8 mouse cellular contexts compared by ENCODE assay signal in genomic region chr1:134494428-134495215, GRCm38 (mm10). TPM values are rescaled to one million over a fixed set of nuclear protein-coding genes. Genes with fewer than 3 reads are reported as not detected.
A peak's percentile ranks its signal among the peaks of the same experiment; 100 is the strongest.
DNase-seq lines count a peak whose midpoint lies in the region; ATAC-seq and TF ChIP-seq lines count a peak whose summit lies in the region.

TSS of gene Rabif (plus strand) at chr1:134494648.

- H3K27me3 ChIP-seq in CH12.LX (replicated peaks), result no peaks in the 10 kb centered on the region
- H3K27me3 ChIP-seq in forebrain, embryonic 12.5 days, result no peaks in the 10 kb centered on the region
- no peaks in the 10 kb centered on the region for H3K27me3 ChIP-seq in heart, postnatal 0 days (ENCODE audit: control insufficient read depth, insufficient read depth, low read length)
- no peaks in the 10 kb centered on the region for H3K27me3 ChIP-seq in liver, embryonic 16.5 days (ENCODE audit: control insufficient read depth, insufficient read depth, low read depth, low read length)
- no peaks in the 10 kb centered on the region for H3K27me3 ChIP-seq in neural tube, embryonic 13.5 days
- no peaks in the 10 kb centered on the region for H3K27me3 ChIP-seq in testis, adult 2 months (ENCODE audit: control insufficient read depth, insufficient read depth, low read length)

- peaks cover 13% of the 10 kb centered on the region for H3K79me2 ChIP-seq in CH12.LX (replicated peaks; ENCODE audit: control insufficient read depth, extremely low read depth, insufficient read depth, poor library complexity, severe bottlenecking)

- H3K36me3 ChIP-seq in CH12.LX (replicated peaks in 1 of 2; ENCODE audit: control insufficient read depth in 1 of 2, insufficient read depth in 1 of 2, low read length in 1 of 2), result peaks cover 5 to 47% of the 10 kb centered on the region in 2 experiments
- peaks cover 20% of the 10 kb centered on the region for H3K36me3 ChIP-seq in forebrain, embryonic 12.5 days (replicated peaks)
- H3K36me3 ChIP-seq in heart, postnatal 0 days (replicated peaks; ENCODE audit: control insufficient read depth, insufficient read depth, low read length), result peaks cover 26% of the 10 kb centered on the region
- peaks cover 4% of the 10 kb centered on the region for H3K36me3 ChIP-seq in liver, embryonic 16.5 days (ENCODE audit: control insufficient read depth, insufficient read depth)
- peaks cover 23% of the 10 kb centered on the region for H3K36me3 ChIP-seq in neural tube, embryonic 13.5 days
- H3K36me3 ChIP-seq in testis, adult 2 months (ENCODE audit: control insufficient read depth, insufficient read depth, low read length), result no peaks in the 10 kb centered on the region

- DNase-seq in CH12.LX (ENCODE audit: extremely low read depth), result peak; percentile 98
- peak; percentile 94 for DNase-seq in c-Kit-positive CD71-positive TER-119-negative erythroid progenitor cells, embryonic 14.5 days (ENCODE audit: low read depth)
- DNase-seq in heart, postnatal 0 days (ENCODE audit: low spot score), result peak; percentile 97
- peak; percentile 99 to 100 for DNase-seq in kidney, postnatal 4 days

- H3K4me1 ChIP-seq in CH12.LX (ENCODE audit: control insufficient read depth in 1 of 2, insufficient read depth in 2 of 2), result peaks cover 4 to 21% of the 10 kb centered on the region in 2 experiments
- H3K4me1 ChIP-seq in forebrain, embryonic 12.5 days, result peaks cover 17% of the 10 kb centered on the region
- H3K4me1 ChIP-seq in heart, postnatal 0 days (ENCODE audit: control insufficient read depth, insufficient read depth), result peaks cover 11% of the 10 kb centered on the region; the same call in 1 of the 2 replicates
- H3K4me1 ChIP-seq in liver, embryonic 16.5 days (ENCODE audit: control insufficient read depth, low read depth, low read length), result peaks cover 31% of the 10 kb centered on the region
- H3K4me1 ChIP-seq in neural tube, embryonic 13.5 days (replicated peaks), result peaks cover 20% of the 10 kb centered on the region
- no peaks in the 10 kb centered on the region for H3K4me1 ChIP-seq in testis, adult 2 months (ENCODE audit: control insufficient read depth, insufficient read depth, low read length)

- H3K4me3 ChIP-seq in CH12.LX (replicated peaks in 1 of 3; ENCODE audit: low read depth in 2 of 3, low read length in 2 of 3, poor library complexity in 1 of 3), result peak within 1 kb of the TSS; percentile 67 to 81 (median 73)
- H3K4me3 ChIP-seq in forebrain, embryonic 12.5 days (replicated peaks), result peak within 1 kb of the TSS; percentile 70
- H3K4me3 ChIP-seq in heart, postnatal 0 days (ENCODE audit: low read depth, low read length), result peak within 1 kb of the TSS; percentile 96
- peak within 1 kb of the TSS; percentile 92 for H3K4me3 ChIP-seq in liver, embryonic 16.5 days (ENCODE audit: low read depth, low read length)
- peak within 1 kb of the TSS; percentile 78 for H3K4me3 ChIP-seq in neural tube, embryonic 13.5 days
- H3K4me3 ChIP-seq in testis, adult 2 months (ENCODE audit: control insufficient read depth, low read depth, low read length), result peak within 1 kb of the TSS; percentile 98

- peak within 1 kb of the TSS; percentile 95 for H3K4me2 ChIP-seq in CH12.LX (ENCODE audit: insufficient read depth, low read depth, poor library complexity, severe bottlenecking)
- H3K4me2 ChIP-seq in forebrain, embryonic 12.5 days, result peak within 1 kb of the TSS; percentile 80
- peak within 1 kb of the TSS; percentile 89 for H3K4me2 ChIP-seq in heart, postnatal 0 days (ENCODE audit: low read depth, low read length)
- H3K4me2 ChIP-seq in liver, embryonic 16.5 days (ENCODE audit: low read depth, low read length), result peak within 1 kb of the TSS; percentile 92
- H3K4me2 ChIP-seq in neural tube, embryonic 13.5 days, result peak within 1 kb of the TSS; percentile 68

- peak within 1 kb of the TSS; percentile 84 for H3K9ac ChIP-seq in CH12.LX (ENCODE audit: insufficient read depth, low read depth)
- peak within 1 kb of the TSS; percentile 69 for H3K9ac ChIP-seq in forebrain, embryonic 12.5 days
- peak within 1 kb of the TSS; percentile 77 for H3K9ac ChIP-seq in heart, postnatal 0 days (replicated peaks; ENCODE audit: low read depth, low read length)
- peak within 1 kb of the TSS; percentile 85 for H3K9ac ChIP-seq in liver, embryonic 16.5 days (ENCODE audit: low read depth, low read length)
- peak within 1 kb of the TSS; percentile 79 for H3K9ac ChIP-seq in neural tube, embryonic 13.5 days

- TF ChIP-seq EP300 in CH12.LX (IDR thresholded peaks at IDR 0.05; ENCODE audit: low read length), result no peak
- TF ChIP-seq EP300 in heart, postnatal 0 days (IDR thresholded peaks at IDR 0.05; ENCODE audit: low read depth), result 0 out of 2 replicates have a peak, but pooled peaks have one; percentile 42

- dilution Hi-C loops in CH12.LX (cut with MboI; ENCODE audit: extremely low pct_ligation_motif_present, extremely low pct_unique_long_range_greater_than_20kb, low sequenced_read_pairs), result no loop called here

- peak within 1 kb of the TSS; percentile 73 for H3K27ac ChIP-seq in CH12.LX (ENCODE audit: insufficient read depth, low read depth)
- peak within 1 kb of the TSS; percentile 94 for H3K27ac ChIP-seq in forebrain, embryonic 12.5 days
- peak within 1 kb of the TSS; percentile 91 for H3K27ac ChIP-seq in heart, postnatal 0 days (ENCODE audit: low read depth)
- H3K27ac ChIP-seq in liver, embryonic 16.5 days (ENCODE audit: low read length), result peak within 1 kb of the TSS; percentile 97
- H3K27ac ChIP-seq in neural tube, embryonic 13.5 days (replicated peaks), result peak within 1 kb of the TSS; percentile 95
- H3K27ac ChIP-seq in testis, adult 2 months (ENCODE audit: control insufficient read depth, insufficient read depth, low read depth, low read length), result peak within 1 kb of the TSS; percentile 96

- peak; percentile 99 for ATAC-seq in forebrain, embryonic 12.5 days (ENCODE audit: low FRiP score)
- peak; percentile 99 for ATAC-seq in heart, postnatal 0 days (ENCODE audit: insufficient read depth, low read depth)
- peak; percentile 98 for ATAC-seq in liver, embryonic 16.5 days (ENCODE audit: low read depth)
- ATAC-seq in neural tube, embryonic 13.5 days (ENCODE audit: low read depth), result peak; percentile 99

- TF ChIP-seq RAD21 in CH12.LX (IDR thresholded peaks at IDR 0.05; ENCODE audit: low read depth, low read length), result peak; percentile 30

- H3K9me3 ChIP-seq in CH12.LX (replicated peaks; ENCODE audit: low read length), result no peaks in the 10 kb centered on the region
- no peaks in the 10 kb centered on the region for H3K9me3 ChIP-seq in forebrain, embryonic 12.5 days
- no peaks in the 10 kb centered on the region for H3K9me3 ChIP-seq in heart, postnatal 0 days (replicated peaks; ENCODE audit: control insufficient read depth, low read length)
- H3K9me3 ChIP-seq in liver, embryonic 16.5 days (replicated peaks; ENCODE audit: control insufficient read depth, low read length), result no peaks in the 10 kb centered on the region
- H3K9me3 ChIP-seq in neural tube, embryonic 13.5 days, result no peaks in the 10 kb centered on the region

- in situ Hi-C loops in CH12.LX (cut with MboI; ENCODE audit: low pct_ligation_motif_present, low pct_unique_long_range_greater_than_20kb, low sequenced_read_pairs), result no loop called here

- under 1% methylated on average over 56 of the region's 58 CpGs for WGBS in forebrain, embryonic 12.5 days
- under 1% methylated on average over 52 of the region's 58 CpGs for WGBS in heart, postnatal 0 days
- WGBS in liver, embryonic 16.5 days (ENCODE audit: insufficient replicate concordance), result under 1% methylated on average over 57 of the region's 58 CpGs
- under 1% methylated on average over 58 of the region's 58 CpGs for WGBS in neural tube, embryonic 13.5 days

- TF ChIP-seq POLR2A in CH12.LX (IDR thresholded peaks at IDR 0.05; ENCODE audit: low read depth, low read length), result peak; percentile 94
- peak; percentile 97 for TF ChIP-seq POLR2A in testis, adult 2 months (IDR thresholded peaks at IDR 0.05; ENCODE audit: control insufficient read depth, low read depth, low read length)

- TF ChIP-seq CTCF in CH12.LX (conservative IDR thresholded peaks at IDR 0.05 in 1 of 2, IDR thresholded peaks at IDR 0.05 in 1 of 2; ENCODE audit: low read depth in 2 of 2, low read length in 2 of 2), result peak in 1 of 2 experiments; percentile 68; a peak in 2 of 4 replicates
- TF ChIP-seq CTCF in heart, postnatal 0 days (IDR thresholded peaks at IDR 0.05; ENCODE audit: low read depth), result peak; percentile 52
- no peak; the same call in 1 of the 2 replicates for TF ChIP-seq CTCF in testis, adult 2 months (IDR thresholded peaks at IDR 0.05; ENCODE audit: control insufficient read depth, insufficient read depth, insufficient replicate concordance, low read depth, low read length)

TF ChIP-seq in CH12.LX, 34 proteins besides CTCF, POLR2A, EP300 and RAD21 (continues in another document):
- TF ChIP-seq JUN (IDR thresholded peaks at IDR 0.05; ENCODE audit: insufficient read depth, low read depth, low read length), result no peak
- peak; percentile 81; the same call in 1 of the 2 replicates for TF ChIP-seq KAT2A (IDR thresholded peaks at IDR 0.05; ENCODE audit: insufficient replicate concordance, low read length)
- no peak for TF ChIP-seq RCOR1 (conservative IDR thresholded peaks at IDR 0.05; ENCODE audit: low read depth, low read length)
- peak; percentile 85 for TF ChIP-seq MXI1 (IDR thresholded peaks at IDR 0.05; ENCODE audit: low read depth, low read length)
- no peak for TF ChIP-seq ZC3H11A (IDR thresholded peaks at IDR 0.05; ENCODE audit: low read depth, low read length)
- no peak for TF ChIP-seq ZKSCAN1 (IDR thresholded peaks at IDR 0.05; ENCODE audit: borderline replicate concordance, low read depth, low read length)
- peak; percentile 83 for TF ChIP-seq MYC (IDR thresholded peaks at IDR 0.05; ENCODE audit: low read depth, low read length)
- peak; percentile 50 for TF ChIP-seq ETS1 (conservative IDR thresholded peaks at IDR 0.05; ENCODE audit: low read depth, low read length)
- no peak for TF ChIP-seq CHD1 (IDR thresholded peaks at IDR 0.05; ENCODE audit: low read depth, low read length)
- TF ChIP-seq E2F4 (IDR thresholded peaks at IDR 0.05; ENCODE audit: insufficient replicate concordance, low read depth, low read length), result no peak
- peak; percentile 96 for TF ChIP-seq NRF1 (IDR thresholded peaks at IDR 0.05; ENCODE audit: low read depth, low read length)
- TF ChIP-seq TCF12 (IDR thresholded peaks at IDR 0.05; ENCODE audit: low read depth, low read length), result peak; percentile 75; the same call in 1 of the 2 replicates

RNA-seq across cellular contexts. Expression of gene Rabif, which starts in this region (rescaled TPM):
- 12.5 and 14.6 TPM in 2 replicates for total RNA-seq in CH12.LX (2012; rRNA removed)
- 22.4 and 23.4 TPM in 2 replicates for total RNA-seq in CH12.LX (2014; rRNA removed)
- 17.2 and 22.9 TPM in 2 replicates for polyA plus RNA-seq in CH12.LX (2012; ENCODE audit: insufficient read length, low read depth)
- 41.6 and 41.7 TPM in 2 replicates for polyA plus RNA-seq in forebrain, embryonic 12.5 days (2016; fragmentation: Nextera tagmentation; extraction: Ambion mirVana)
- total RNA-seq in heart, postnatal 0 days (2014; rRNA removed; ENCODE audit: low replicate concordance), result 9.7 and 14.0 TPM in 2 replicates
- polyA plus RNA-seq in heart, postnatal 0 days (2015; fragmentation: Nextera tagmentation; extraction: Ambion mirVana), result 21.4 and 22.8 TPM in 2 replicates
- 15.0 and 15.8 TPM in 2 replicates for polyA plus RNA-seq in liver, embryonic 16.5 days (2015; fragmentation: Nextera tagmentation; extraction: Ambion mirVana)
- 65.1 and 67.4 TPM in 2 replicates for polyA plus RNA-seq in neural tube, embryonic 13.5 days (2015; fragmentation: Nextera tagmentation; extraction: Ambion mirVana)
- 12.6 and 14.4 TPM in 2 replicates for polyA plus RNA-seq in testis, adult 2 months (2012; rRNA removed)

Comparison
In these comparisons a context has a peak if more than half of its experiments do, and no peak if none do; other contexts are left out.
1. Peak in every context shown above with its lines: DNase-seq, ATAC-seq, H3K4me3 ChIP-seq and H3K27ac ChIP-seq.